Mouse (Mus musculus) erythroblast, embryonic 14.5 days (primary cell): ENCODE results near the gene App. TPM values are rescaled to one million over a fixed set of nuclear protein-coding genes. Genes with fewer than 3 reads are reported as not detected.

ENCODE experiments used
- H3K27me3 ChIP-seq: 2 replicates; pipeline ENCODE4 v1.6.1; 2012; ENCODE audit warnings: inconsistent platforms; ENCODE audit not compliant: control insufficient read depth
- H3K36me3 ChIP-seq: 2 replicates; pipeline ENCODE4 v1.6.1; 2012; ENCODE audit warnings: mild to moderate bottlenecking, inconsistent platforms; ENCODE audit not compliant: control insufficient read depth
- H3K4me1 ChIP-seq: 2 replicates; pipeline ENCODE4 v1.6.1; 2012; ENCODE audit warnings: inconsistent platforms; ENCODE audit not compliant: control insufficient read depth
- H3K4me3 ChIP-seq: replicated peaks from 2 replicates; pipeline ENCODE3; 2012; ENCODE audit warnings: moderate library complexity, mild to moderate bottlenecking, inconsistent platforms
- H3K9me3 ChIP-seq: 2 replicates; pipeline ENCODE4 v1.6.1; 2012; ENCODE audit warnings: low read length, inconsistent platforms, mixed read lengths; ENCODE audit not compliant: control insufficient read depth
- GATA1 ChIP-seq: IDR thresholded peaks from 2 replicates; pipeline ENCODE4 v1.6.1; 2012; ENCODE audit warnings: low read length, inconsistent platforms, mixed read lengths
- TAL1 ChIP-seq: IDR thresholded peaks from 3 replicates; pipeline ENCODE4 v1.6.1; 2012; ENCODE audit warnings: low read length, inconsistent platforms, mixed read lengths
- polyA plus RNA-seq: library from polyadenylated mRNA; stranded (reverse); fragments of >175 nt; gene quantifications from 2 replicates; pipeline ENCODE4 v1.2.3, GENCODE M21; 2012

Gene App
- polyA plus RNA-seq, 1 experiment, result 0.16 TPM

DNA sequence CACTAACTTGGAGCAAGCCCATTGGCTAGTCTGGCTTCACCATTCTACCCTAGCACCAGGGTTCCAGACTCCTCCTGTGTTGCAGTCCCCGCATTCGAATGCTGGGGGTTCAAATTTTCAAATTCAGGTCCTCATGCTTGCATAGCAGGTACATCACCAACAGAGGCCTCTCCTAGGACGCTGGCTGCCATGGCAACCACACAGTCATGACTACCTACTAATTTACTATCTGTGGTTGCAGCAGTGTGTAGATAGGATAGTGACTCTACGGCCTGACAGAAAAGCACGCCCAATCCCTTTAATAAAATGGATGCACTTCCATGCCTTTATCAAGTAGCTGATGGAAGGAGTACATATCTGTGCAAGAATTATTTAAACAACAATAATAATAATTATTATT, 137.8 kb downstream of the App start:
- Histone ChIP-seq H3K4me1 (no peaks in the 10 kb centered on the region), H3K36me3 (no peaks in the 10 kb centered on the region), H3K9me3 (no peaks in the 10 kb centered on the region), H3K27me3 (no peaks in the 10 kb centered on the region), H3K4me3 (no peak overlapping the region)
- no peak for TF ChIP-seq GATA1
- TF ChIP-seq TAL1, result no peak

DNA sequence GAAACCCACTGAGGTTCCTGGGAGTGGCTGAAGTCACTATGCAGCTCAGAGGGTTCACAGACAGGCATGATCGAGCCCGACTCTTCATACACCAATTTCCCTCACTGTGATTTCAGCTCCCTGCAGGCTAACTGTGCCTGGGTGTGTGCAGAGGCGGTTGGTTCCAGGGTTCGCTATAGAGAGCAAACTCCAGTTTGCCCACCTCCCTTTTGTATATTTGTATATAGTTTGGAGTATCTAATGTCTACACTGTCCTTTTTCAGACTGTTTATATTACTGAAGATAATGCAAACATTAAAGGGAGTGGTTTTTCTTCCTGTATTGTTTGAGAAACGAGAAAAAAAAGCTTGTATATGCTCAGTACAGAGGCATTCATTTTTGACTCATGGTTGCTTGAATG, 139.8 kb downstream of the App start:
- Histone ChIP-seq H3K4me3 (no peak overlapping the region), H3K36me3 (no peaks in the 10 kb centered on the region), H3K9me3 (no peaks in the 10 kb centered on the region; the same call in 1 of the 2 replicates), H3K4me1 (no peaks in the 10 kb centered on the region), H3K27me3 (no peaks in the 10 kb centered on the region)
- TF ChIP-seq TAL1, result no peak
- no peak for TF ChIP-seq GATA1

DNA sequence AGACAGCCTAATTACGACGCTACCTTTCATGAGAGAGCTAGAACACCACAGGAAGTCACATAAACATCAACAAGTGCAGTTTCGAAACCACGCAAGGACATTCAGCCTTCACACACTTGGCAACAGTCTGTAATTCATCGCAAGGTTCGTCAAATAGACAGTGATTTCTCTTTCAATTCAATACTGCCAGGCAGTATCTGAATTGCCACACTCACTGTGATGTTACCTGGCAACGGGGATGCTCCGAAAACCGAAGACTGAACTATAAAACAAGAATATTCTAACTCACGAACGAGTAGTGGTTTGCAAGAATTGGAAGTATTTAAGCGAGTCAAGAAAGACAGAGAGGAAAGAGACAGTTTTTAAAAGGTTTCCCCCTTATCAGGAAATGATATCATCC, 142.8 kb downstream of the App start:
- H3K4me1 ChIP-seq, result no peaks in the 10 kb centered on the region
- TF ChIP-seq TAL1, result no peak
- no peaks in the 10 kb centered on the region; the same call in 1 of the 2 replicates for H3K9me3 ChIP-seq
- H3K27me3 ChIP-seq, result no peaks in the 10 kb centered on the region
- no peak overlapping the region for H3K4me3 ChIP-seq
- no peaks in the 10 kb centered on the region for H3K36me3 ChIP-seq

DNA sequence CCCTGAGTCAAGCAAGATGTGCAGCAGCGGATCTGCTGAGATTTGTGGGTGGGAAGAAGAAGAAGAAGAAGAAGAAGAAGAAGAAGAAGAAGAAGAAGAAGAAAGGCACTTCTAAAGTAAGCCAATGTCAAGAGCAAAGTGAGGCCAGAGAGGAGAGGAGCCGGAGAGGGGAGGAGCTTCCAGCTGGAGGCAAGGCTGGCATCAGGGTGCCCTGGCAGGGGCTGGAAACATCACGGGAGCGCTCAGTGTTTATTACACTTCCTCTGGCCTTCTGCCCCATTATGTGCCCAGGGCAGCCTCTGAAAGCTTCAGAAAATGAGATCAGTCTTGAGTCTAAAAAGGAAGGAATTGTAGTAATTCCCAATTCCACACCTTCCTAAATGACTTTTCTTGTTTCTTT, 145.2 kb downstream of the App start:
- Histone ChIP-seq H3K27me3 (no peaks in the 10 kb centered on the region), H3K4me1 (no peaks in the 10 kb centered on the region), H3K36me3 (peaks cover 4% of the 10 kb centered on the region; the same call in 1 of the 2 replicates), H3K4me3 (no peak overlapping the region), H3K9me3 (no peaks in the 10 kb centered on the region; the same call in none of the 2 replicates)
- no peak for TF ChIP-seq TAL1
- TF ChIP-seq GATA1, result no peak

- no peak overlapping the region for H3K4me3 ChIP-seq
- no peaks in the 10 kb centered on the region for H3K27me3 ChIP-seq
- TF ChIP-seq TAL1, result no peak
- no peak for TF ChIP-seq GATA1
- peaks cover 4% of the 10 kb centered on the region; the same call in 1 of the 2 replicates for H3K36me3 ChIP-seq
- H3K4me1 ChIP-seq, result no peaks in the 10 kb centered on the region
- H3K9me3 ChIP-seq, result peaks cover 2% of the 10 kb centered on the region; the same call in 1 of the 2 replicates
Observed at GRCm38 (mm10) chr16:85024706-85025105, 148.9 kb downstream of the App start.

DNA sequence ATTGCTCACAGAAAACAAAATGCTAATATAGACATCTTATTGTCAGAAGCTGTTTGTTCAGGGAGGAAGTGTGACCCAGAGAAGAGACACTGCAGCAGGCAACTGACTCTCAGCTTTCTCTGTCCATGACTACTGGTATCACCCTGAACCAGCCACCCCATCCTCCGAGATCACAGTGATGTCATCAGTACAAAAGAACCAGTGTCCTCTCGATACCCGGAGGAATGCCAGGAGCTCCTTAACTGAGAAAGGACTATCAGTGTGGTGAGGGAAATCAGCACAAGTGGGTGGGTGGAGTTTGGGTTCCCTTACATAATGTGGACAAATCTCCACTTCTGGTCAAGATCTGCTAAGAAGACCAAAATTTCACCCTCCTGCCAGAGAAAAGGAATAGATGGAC, 150.5 kb downstream of the App start:
- H3K4me1 ChIP-seq, result no peaks in the 10 kb centered on the region
- H3K27me3 ChIP-seq, result no peaks in the 10 kb centered on the region
- peaks cover 2% of the 10 kb centered on the region; the same call in 1 of the 2 replicates for H3K9me3 ChIP-seq
- peaks cover 4% of the 10 kb centered on the region; the same call in 1 of the 2 replicates for H3K36me3 ChIP-seq
- TF ChIP-seq GATA1, result no peak
- TF ChIP-seq TAL1, result no peak
- no peak overlapping the region for H3K4me3 ChIP-seq

GRCm38 (mm10) chr16:85020696-85021323, 152.8 kb downstream of the App start:
- TF ChIP-seq TAL1 (no peak), GATA1 (no peak)
- peaks cover 2% of the 10 kb centered on the region; the same call in 1 of the 2 replicates for H3K9me3 ChIP-seq
- H3K4me3 ChIP-seq, result no peak overlapping the region
- H3K27me3 ChIP-seq, result no peaks in the 10 kb centered on the region
- H3K36me3 ChIP-seq, result peaks cover 4% of the 10 kb centered on the region; the same call in 1 of the 2 replicates
- peaks cover 3% of the 10 kb centered on the region for H3K4me1 ChIP-seq

DNA sequence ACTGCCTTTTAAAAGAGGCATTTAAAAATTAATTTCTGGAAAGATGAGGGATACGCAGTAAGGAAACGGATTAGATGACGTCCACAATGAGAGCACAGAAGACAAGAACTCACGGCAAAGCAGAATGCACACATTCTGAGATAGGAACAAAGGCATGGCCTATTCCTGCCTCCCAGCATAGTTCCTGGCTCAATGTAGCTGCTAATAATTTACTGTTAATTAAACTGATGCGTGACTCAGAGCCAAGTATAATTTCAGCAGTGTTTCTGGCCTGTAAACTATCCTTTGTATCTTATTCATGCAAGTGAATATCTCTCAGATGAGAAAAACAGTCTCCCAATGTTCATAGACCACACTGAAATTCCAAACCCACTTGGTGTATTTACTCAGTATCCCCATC, 154.3 kb downstream of the App start:
- Histone ChIP-seq H3K4me3 (no peak overlapping the region), H3K27me3 (no peaks in the 10 kb centered on the region), H3K4me1 (peaks cover 3% of the 10 kb centered on the region), H3K9me3 (0 out of 2 replicates have a peak, but pooled peaks cover 2% of the 10 kb centered on the region), H3K36me3 (no peaks in the 10 kb centered on the region; the same call in 1 of the 2 replicates)
- TF ChIP-seq GATA1 (no peak), TAL1 (no peak)

GRCm38 (mm10) chr16:85017845-85018244, 155.7 kb downstream of the App start:
- TF ChIP-seq TAL1, result no peak
- TF ChIP-seq GATA1, result no peak
- Histone ChIP-seq H3K4me3 (no peak overlapping the region), H3K36me3 (peaks cover 2% of the 10 kb centered on the region; the same call in 1 of the 2 replicates), H3K9me3 (no peaks in the 10 kb centered on the region; the same call in 1 of the 2 replicates), H3K4me1 (peaks cover 3% of the 10 kb centered on the region), H3K27me3 (no peaks in the 10 kb centered on the region)

GRCm38 (mm10) chr16:85012695-85013094, 160.9 kb downstream of the App start:
- no peak overlapping the region for H3K4me3 ChIP-seq
- peaks cover 2% of the 10 kb centered on the region; the same call in 1 of the 2 replicates for H3K36me3 ChIP-seq
- H3K9me3 ChIP-seq, result no peaks in the 10 kb centered on the region; the same call in 1 of the 2 replicates
- H3K27me3 ChIP-seq, result no peaks in the 10 kb centered on the region
- TF ChIP-seq GATA1 (no peak), TAL1 (no peak)
- H3K4me1 ChIP-seq, result peaks cover under 1% of the 10 kb centered on the region; the same call in 1 of the 2 replicates
